Mouse (Mus musculus) olfactory bulb, adult 2 months (tissue): ENCODE measurements around the gene Dnah10.

Experiments
- CTCF ChIP-seq: fragments of 200-500 bp; IDR thresholded peaks from 2 replicates; pipeline ENCODE4 v1.5.1; 2012; ENCODE audit warnings: low read depth, mild to moderate bottlenecking, low read length, moderate library complexity; ENCODE audit not compliant: insufficient read depth
- POLR2A ChIP-seq: fragments of 200-500 bp; IDR thresholded peaks from 2 replicates; pipeline ENCODE4 v1.6.1; 2012; ENCODE audit warnings: mild to moderate bottlenecking, low read depth, low read length, moderate library complexity; ENCODE audit not compliant: insufficient read depth

GRCm38 (mm10) chr5:124724997-124725396 is at the start of gene Dnah10:
- TF ChIP-seq CTCF (no peak), POLR2A (no peak)
